9 mouse cellular contexts compared by ENCODE assay signal in genomic region chr11:117120285-117121163, GRCm38 (mm10). TPM values are rescaled to one million over a fixed set of nuclear protein-coding genes. Genes with fewer than 3 reads are reported as not detected.
A peak's percentile ranks its signal among the peaks of the same experiment; 100 is the strongest.
DNase-seq lines count a peak whose midpoint lies in the region; ATAC-seq and TF ChIP-seq lines count a peak whose summit lies in the region.
"Had no signal": no experiment of that assay in that cellular context is flagged by ENCODE, and none has a peak within 500 bp of the region (broad histone marks: within the 10 kb centered on the region; RNA-seq: fewer than 3 reads in every experiment).

No protein-coding gene starts in this region.

- H3K27me3 ChIP-seq in C2C12 (ENCODE audit: control insufficient read depth, insufficient read depth, insufficient read length): no peaks in the 10 kb centered on the region
- no peaks in the 10 kb centered on the region for H3K27me3 ChIP-seq in embryonic facial prominence, embryonic 15.5 days
- H3K27me3 ChIP-seq in limb, embryonic 13.5 days: no peaks in the 10 kb centered on the region
- H3K27me3 ChIP-seq: liver, embryonic 13.5 days had no signal

- WGBS in embryonic facial prominence, embryonic 15.5 days: 45% methylated on average over 20 of the region's 20 CpGs
- WGBS in limb, embryonic 13.5 days: 47% methylated on average over 20 of the region's 20 CpGs

- peaks cover 99% of the 10 kb centered on the region for H3K79me2 ChIP-seq in C2C12 (ENCODE audit: control insufficient read depth, insufficient read depth)

- H3K4me1 ChIP-seq in embryonic facial prominence, embryonic 15.5 days: peaks cover 81% of the 10 kb centered on the region
- peaks cover 94% of the 10 kb centered on the region for H3K4me1 ChIP-seq in limb, embryonic 13.5 days

- intact Hi-C loops in gastrocnemius, adult 2 months (cut with DNase I): no loop called here

- no peak for TF ChIP-seq CTCF in gastrocnemius, adult 2 months (IDR thresholded peaks at IDR 0.05)
- TF ChIP-seq CTCF in C2C12 (IDR thresholded peaks at IDR 0.05; ENCODE audit: control insufficient read depth, insufficient read depth, insufficient read length): no peak

- DNase-seq in gastrocnemius, adult 2 months: no peak
- no peak for DNase-seq in gastrocnemius, postnatal 25 days
- no peak for DNase-seq in spleen, postnatal 36 days (ENCODE audit: low spot score in 2 of 2)
- no peak for DNase-seq in gastrocnemius, adult 8-10 months (ENCODE audit: low spot score in 2 of 2)
- DNase-seq: liver, embryonic 13.5 days had no signal

- H3K9ac ChIP-seq in embryonic facial prominence, embryonic 15.5 days: no peak overlapping the region
- peak overlapping the region; percentile 48 for H3K9ac ChIP-seq in limb, embryonic 13.5 days
- H3K9ac ChIP-seq: liver, embryonic 13.5 days had no signal

- H3K4me3 ChIP-seq in gastrocnemius, adult 2 months: peak overlapping the region; percentile 93
- no peak overlapping the region for H3K4me3 ChIP-seq in C2C12 (ENCODE audit: insufficient read depth, poor library complexity, severe bottlenecking)
- H3K4me3 ChIP-seq in embryonic facial prominence, embryonic 15.5 days (replicated peaks): no peak overlapping the region
- H3K4me3 ChIP-seq in limb, embryonic 13.5 days: no peak overlapping the region
- H3K4me3 ChIP-seq: liver, embryonic 13.5 days had no signal

- no peaks in the 10 kb centered on the region for H3K9me3 ChIP-seq in embryonic facial prominence, embryonic 15.5 days (replicated peaks)
- no peaks in the 10 kb centered on the region for H3K9me3 ChIP-seq in limb, embryonic 13.5 days
- H3K9me3 ChIP-seq: liver, embryonic 13.5 days had no signal

- peaks cover 40% of the 10 kb centered on the region for H3K79me3 ChIP-seq in C2C12 (ENCODE audit: low read depth)

- H3K4me2 ChIP-seq in embryonic facial prominence, embryonic 15.5 days (replicated peaks): 0 out of 2 replicates have a peak overlapping the region, but pooled peaks have one; percentile 19
- peak overlapping the region; percentile 30 for H3K4me2 ChIP-seq in limb, embryonic 13.5 days (replicated peaks)
- H3K4me2 ChIP-seq: liver, embryonic 13.5 days had no signal

- no peak for ATAC-seq in embryonic facial prominence, embryonic 15.5 days (ENCODE audit: insufficient number of reproducible peaks, low FRiP score, low TSS enrichment, low read depth)
- no peak for ATAC-seq in limb, embryonic 13.5 days (ENCODE audit: low FRiP score, low read depth)
- ATAC-seq in monocyte, adult 5-6 weeks (replicated peaks; ENCODE audit: insufficient number of reproducible peaks, low FRiP score, low TSS enrichment, poor library complexity, severe bottlenecking): no peak

- H3K36me3 ChIP-seq in C2C12 (ENCODE audit: control insufficient read depth, insufficient read depth): peaks cover 18% of the 10 kb centered on the region
- 0 out of 2 replicates have a peak, but pooled peaks cover 5% of the 10 kb centered on the region for H3K36me3 ChIP-seq in embryonic facial prominence, embryonic 15.5 days
- H3K36me3 ChIP-seq in limb, embryonic 13.5 days: peaks cover 29% of the 10 kb centered on the region

- H3K27ac ChIP-seq in gastrocnemius, adult 2 months: peak overlapping the region; percentile 99
- H3K27ac ChIP-seq in embryonic facial prominence, embryonic 15.5 days (replicated peaks): peak overlapping the region; percentile 77
- peak overlapping the region; percentile 28 for H3K27ac ChIP-seq in limb, embryonic 13.5 days
- H3K27ac ChIP-seq: liver, embryonic 13.5 days had no signal

- H3ac ChIP-seq in C2C12 (ENCODE audit: control insufficient read depth, insufficient read length, low read depth): no peak overlapping the region

TF ChIP-seq in C2C12, 6 proteins besides CTCF, POLR2A, EP300 and RAD21:
- no peak for TF ChIP-seq MAX (IDR thresholded peaks at IDR 0.05)
- TF ChIP-seq MYOD1 (IDR thresholded peaks at IDR 0.05; ENCODE audit: control insufficient read depth, insufficient read length, low read depth): peak; percentile 21
TF ChIP-seq in C2C12: peak in this region for 1.

RNA-seq across cellular contexts. Expression of gene Sec14l1, which starts 5.6 kb away (rescaled TPM):
- 10 to 100 TPM; 52.3 to 52.8 TPM for total RNA-seq in gastrocnemius, adult 2 months (2021)
- 10 to 100 TPM; 40.7 to 45.1 TPM for total RNA-seq in gastrocnemius, postnatal 25 days (2021)
- polyA plus RNA-seq in C2C12 (2012; fragmentation: generic; extraction: Trizol): 41.9 TPM
- polyA plus RNA-seq in embryonic facial prominence, embryonic 15.5 days (2015; fragmentation: Nextera tagmentation; extraction: Ambion mirVana): 61.4 and 69.3 TPM in 2 replicates
- 61.2 and 65.4 TPM in 2 replicates for polyA plus RNA-seq in limb, embryonic 13.5 days (2015; fragmentation: Nextera tagmentation; extraction: Ambion mirVana)
- 65.4 to 73.2 TPM (median 72.7 TPM) in 3 replicates for total RNA-seq in monocyte, adult 5-6 weeks (2017)
- 10 to 100 TPM; 42.6 to 56.1 (median 50.7) TPM for total RNA-seq in gastrocnemius, adult 8-10 months (2022)

Comparison
In these comparisons a context has a peak if more than half of its experiments do, and no peak if none do; other contexts are left out.
1. H3K27ac ChIP-seq: peak in every context shown above with its lines; median percentile 99 in gastrocnemius, adult 2 months; 77 in embryonic facial prominence, embryonic 15.5 days; 28 in limb, embryonic 13.5 days.